Mouse (Mus musculus) gastrocnemius, adult 18-20 months (tissue): Measurements from ENCODE around the gene Lrrc45. TPM values are rescaled to one million over a fixed set of nuclear protein-coding genes. Genes with fewer than 3 reads are reported as not detected.

Experiments used
- DNase-seq: peaks from one replicate; pipeline ENCODE4 v3.0.0; 2021; ENCODE audit warnings: low spot score
- total RNA-seq, 2 experiments: library from RNA; stranded (reverse); gene quantifications; 2 replicates each; pipeline ENCODE4 v1.2.3; 2021

Lrrc45 gene
- total RNA-seq, 2 experiments from 2014 or later, result 2.3 to 3.0 TPM

- DNase-seq, result no peak
These were observed 9.8 kb upstream of the Lrrc45 start for GRCm38 (mm10) chr11:120703696-120704454.

- no peak for DNase-seq
These were observed 9.0 kb upstream of the Lrrc45 start for GRCm38 (mm10) chr11:120704486-120705325.

DNA sequence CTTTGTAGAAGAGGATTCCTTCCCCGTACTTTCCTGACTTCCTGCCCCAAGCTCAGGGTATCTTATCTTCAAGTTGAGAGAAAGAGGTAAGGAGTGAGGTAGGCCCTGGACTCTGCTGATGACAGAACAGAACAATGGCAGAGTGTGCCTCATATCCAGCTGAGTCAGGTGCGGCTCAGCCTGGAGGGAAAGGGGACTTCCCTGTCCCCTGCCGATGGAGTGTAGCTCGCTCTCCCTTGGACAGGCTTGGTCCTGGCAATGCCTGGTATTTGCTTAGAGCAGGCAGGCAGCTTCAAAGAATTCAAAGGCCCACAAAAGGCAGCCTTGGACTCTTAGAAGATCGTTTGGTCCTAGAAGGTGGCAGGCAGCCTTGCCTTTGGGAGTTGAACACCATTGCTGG, 7.6 kb upstream of the Lrrc45 start:
- no peak for DNase-seq

- no peak for DNase-seq
These were observed 6.5 kb upstream of the Lrrc45 start for GRCm38 (mm10) chr11:120707225-120707624.

DNA sequence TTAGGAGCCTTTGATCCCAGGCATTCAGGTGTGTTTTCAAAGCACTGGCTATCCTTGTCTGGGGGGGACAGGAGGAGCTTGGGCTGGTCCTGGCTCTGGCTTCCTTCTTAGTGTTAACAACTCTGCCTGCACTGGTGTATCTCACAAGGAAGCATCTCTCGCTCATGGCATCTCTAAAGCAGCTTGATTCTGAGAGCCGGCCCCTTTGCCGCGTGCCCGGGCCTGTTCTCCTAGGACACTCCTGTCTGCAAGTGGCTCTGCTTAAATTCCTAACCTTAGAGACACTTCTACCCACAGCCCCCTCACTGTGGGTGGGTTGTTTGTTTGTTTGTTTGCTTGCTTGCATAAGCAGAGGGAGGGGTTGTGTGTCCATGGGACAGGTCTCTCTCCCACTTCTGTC, 5.8 kb upstream of the Lrrc45 start:
- DNase-seq, result no peak

- DNase-seq, result no peak
These were observed 4.2 kb upstream of the Lrrc45 start for GRCm38 (mm10) chr11:120709551-120709950.

- DNase-seq, result no peak
These were observed 3.1 kb upstream of the Lrrc45 start for GRCm38 (mm10) chr11:120710672-120711071.

DNA sequence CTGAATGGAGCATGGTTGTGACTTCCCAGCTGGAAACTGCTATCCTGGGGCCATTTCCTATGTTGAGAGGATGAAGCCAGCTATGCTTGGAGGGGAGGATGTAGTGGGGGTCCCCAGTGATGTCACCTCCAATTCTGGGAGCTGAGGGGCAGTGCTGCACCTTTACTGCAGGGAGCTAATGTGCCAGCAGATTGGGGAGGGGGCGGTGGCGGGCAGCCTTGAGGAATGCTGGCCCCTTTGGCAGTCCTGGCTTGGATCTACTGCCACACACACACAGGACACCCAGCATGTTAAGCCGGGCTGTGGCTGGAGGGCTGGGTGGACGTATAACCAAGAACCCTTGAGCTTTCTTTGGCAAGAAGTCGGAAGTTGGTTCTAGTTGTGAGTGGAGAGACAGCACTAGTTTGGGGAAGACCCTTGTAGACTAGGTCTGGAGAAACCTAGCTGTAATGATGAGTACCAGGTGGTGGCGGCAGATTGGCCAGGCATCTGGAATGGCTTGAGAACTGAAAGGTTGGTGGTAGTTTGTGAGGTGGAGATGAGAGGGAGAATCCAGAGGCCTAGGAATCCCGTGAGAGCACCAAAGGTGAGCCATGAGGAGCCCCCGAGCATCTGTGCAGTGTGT, 1.6 kb upstream of the Lrrc45 start:
- no peak for DNase-seq

- no peak for DNase-seq
These were observed 755 bp upstream of the Lrrc45 start for GRCm38 (mm10) chr11:120712771-120713568.

GRCm38 (mm10) chr11:120714546-120714945, 821 bp downstream of the Lrrc45 start:
- no peak for DNase-seq

DNA sequence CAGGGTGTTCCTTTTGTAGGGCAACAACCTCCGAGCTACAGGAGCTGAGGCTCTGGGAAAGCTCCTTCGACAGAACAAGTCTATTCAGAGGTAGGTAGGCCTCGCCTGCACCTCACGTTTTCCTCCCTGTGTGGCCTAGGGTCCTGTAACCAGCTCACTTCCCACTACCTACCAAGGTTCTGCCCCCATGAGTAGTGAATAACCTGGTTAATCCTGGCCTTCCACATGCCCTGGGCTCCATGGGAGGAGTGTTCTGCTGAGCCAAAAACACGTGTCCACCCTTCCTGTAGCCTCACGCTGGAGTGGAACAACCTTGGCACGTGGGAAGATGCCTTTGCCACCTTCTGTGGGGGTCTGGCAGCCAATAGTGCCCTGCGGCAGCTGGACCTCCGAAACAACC, 1.4 kb downstream of the Lrrc45 start:
- no peak for DNase-seq

- DNase-seq, result no peak
These were observed 5.5 kb downstream of the Lrrc45 start for GRCm38 (mm10) chr11:120719242-120719641.

DNA sequence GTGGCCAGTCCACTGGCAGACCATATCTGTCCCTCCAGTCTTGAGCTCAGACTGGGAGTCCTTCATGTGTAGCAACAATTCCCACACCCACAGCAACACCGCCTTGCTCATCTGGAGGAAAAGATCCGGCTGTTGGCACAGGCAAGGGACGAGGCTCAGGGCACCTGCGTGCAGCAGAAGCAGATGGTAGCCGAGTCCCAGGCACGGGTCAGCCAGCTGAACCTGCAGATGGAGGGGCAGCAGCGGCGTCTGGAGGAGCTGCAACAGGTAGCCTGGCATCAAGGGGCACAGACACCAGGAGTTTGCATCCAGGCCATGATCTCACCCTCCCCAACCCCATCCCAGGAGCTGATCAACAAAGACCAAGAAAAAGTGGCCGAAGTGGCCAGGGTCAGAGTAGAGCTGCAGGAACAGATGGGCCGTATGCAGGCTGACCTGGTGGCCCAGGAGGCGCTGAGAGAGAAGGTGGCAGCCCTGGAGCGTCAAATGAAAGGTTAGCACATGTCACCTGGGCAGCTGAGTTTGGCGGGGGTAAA, 6.2 kb downstream of the Lrrc45 start:
- no peak for DNase-seq

DNA sequence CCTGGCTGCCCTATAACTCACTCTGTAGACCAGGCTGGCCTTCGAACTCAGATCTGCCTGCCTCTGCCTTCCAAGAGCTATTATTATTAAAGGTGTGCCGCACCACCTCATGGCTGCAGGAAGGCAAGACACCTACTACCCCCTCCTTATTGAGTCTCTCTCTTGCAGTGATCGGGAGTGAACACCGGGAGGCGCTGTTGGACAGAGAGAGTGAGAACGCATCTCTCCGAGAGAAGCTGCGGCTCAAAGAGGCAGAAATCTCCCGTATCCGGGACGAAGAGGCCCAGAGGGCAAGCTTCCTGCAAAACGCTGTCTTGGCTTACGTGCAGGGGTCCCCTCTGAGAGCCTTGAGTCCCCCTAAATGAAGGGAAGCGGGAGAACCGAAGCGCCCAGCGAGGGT, 6.7 kb downstream of the Lrrc45 start:
- DNase-seq, result peak; percentile 93

GRCm38 (mm10) chr11:120721124-120722066, 7.7 kb downstream of the Lrrc45 start, which contains the start of gene Rac3:
Rac3 (plus strand) TSS chr11:120721470.
- DNase-seq, result no peak

DNA sequence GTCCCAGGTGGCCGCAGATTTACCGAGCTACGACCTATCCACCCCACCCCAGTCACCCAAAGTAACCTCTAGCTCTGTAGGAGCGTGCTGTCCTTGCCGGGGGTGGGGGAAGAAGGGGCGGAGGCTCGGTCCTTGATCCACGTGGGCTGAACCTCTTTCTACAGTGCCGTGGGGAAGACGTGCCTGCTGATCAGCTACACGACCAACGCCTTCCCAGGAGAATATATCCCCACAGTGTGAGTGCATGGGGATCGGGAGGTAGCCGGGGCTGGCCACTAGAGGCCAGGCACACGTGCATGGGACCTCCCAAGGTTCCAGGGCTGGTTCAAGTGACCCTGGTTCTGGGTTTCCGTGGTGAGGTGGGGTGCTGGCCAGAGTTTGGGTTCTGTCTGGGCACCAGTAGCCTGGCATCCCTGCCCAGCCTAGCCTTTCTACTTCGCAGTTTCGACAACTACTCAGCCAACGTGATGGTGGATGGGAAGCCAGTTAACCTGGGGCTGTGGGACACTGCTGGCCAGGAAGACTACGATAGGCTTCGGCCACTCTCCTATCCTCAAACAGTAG, 8.4 kb downstream of the Lrrc45 start:
- no peak for DNase-seq

DNA sequence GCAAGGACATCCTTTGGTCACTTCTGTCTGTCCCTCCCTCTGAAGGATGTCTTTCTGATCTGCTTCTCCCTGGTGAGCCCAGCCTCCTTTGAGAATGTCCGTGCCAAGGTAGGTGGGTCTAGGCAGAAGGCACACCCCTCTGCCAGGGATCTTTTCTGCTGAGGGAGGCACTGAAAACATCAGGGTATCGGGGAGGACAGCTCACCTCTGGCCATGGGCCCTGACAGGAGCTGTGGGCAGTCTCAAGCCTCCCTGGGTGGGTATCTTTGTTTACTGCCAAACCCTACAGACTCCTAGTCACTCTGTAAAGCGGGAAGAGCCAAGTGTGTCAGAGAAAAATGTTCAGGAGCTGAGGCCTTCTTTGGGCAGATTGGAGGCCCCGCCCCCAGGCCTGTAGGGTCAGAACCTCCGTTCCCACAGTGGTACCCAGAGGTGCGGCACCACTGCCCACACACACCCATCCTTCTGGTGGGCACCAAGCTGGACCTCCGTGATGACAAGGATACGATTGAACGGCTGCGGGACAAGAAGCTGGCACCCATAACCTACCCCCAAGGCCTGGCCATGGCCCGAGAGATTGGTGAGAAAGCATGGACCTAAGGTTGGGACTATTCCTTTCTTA, 9.1 kb downstream of the Lrrc45 start:
- no peak for DNase-seq

DNA sequence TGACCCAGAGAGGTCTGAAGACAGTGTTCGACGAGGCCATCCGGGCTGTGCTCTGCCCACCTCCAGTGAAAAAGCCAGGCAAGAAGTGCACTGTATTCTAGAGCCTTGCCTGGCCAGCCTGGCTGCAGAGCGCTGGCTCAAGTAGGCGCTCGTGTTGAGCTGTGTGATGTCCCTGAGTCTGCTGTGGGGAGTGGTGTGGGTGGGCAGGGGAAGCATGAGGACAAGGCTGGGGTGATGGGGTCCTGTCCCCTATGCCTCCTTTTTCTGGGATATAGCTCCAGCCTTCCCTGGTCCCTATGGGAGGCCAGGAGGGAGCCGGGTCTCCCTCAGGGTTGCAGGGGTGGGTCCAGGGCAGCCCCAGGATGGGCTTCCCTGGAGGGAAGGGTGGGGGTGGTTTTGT, 9.8 kb downstream of the Lrrc45 start:
- no peak for DNase-seq
